Mouse (Mus musculus) liver, embryonic 11.5 days (tissue): ENCODE results near the gene Popdc2. TPM values are rescaled to one million over a fixed set of nuclear protein-coding genes. Genes with fewer than 3 reads are reported as not detected.

Experiments used
- ATAC-seq: fragments of 200-750 bp; cut with Nextera tagmentation; replicated peaks from 2 replicates; pipeline ENCODE4 v1.8.0; 2017; ENCODE audit warnings: moderate number of reproducible peaks, mild to moderate bottlenecking, moderate TSS enrichment, moderate library complexity; ENCODE audit not compliant: low FRiP score
- DNase-seq: peaks from one replicate; pipeline ENCODE4 v3.0.0-alpha.2; 2017; ENCODE audit warnings: low spot score
- H3K27ac ChIP-seq: fragments of 300-500 bp; sonication (generic); 2 replicates; pipeline ENCODE4 v1.5.1; 2014; ENCODE audit warnings: mild to moderate bottlenecking, low read depth, low read length, control low read depth
- H3K27me3 ChIP-seq: fragments of 300-500 bp; sonication (generic); replicated peaks from 2 replicates; pipeline ENCODE4 v1.6.1; 2014; ENCODE audit warnings: low read length, mixed read lengths; ENCODE audit not compliant: control insufficient read depth, insufficient read depth
- H3K36me3 ChIP-seq: fragments of 300-500 bp; sonication (generic); 2 replicates; pipeline ENCODE4 v1.6.1; 2014; ENCODE audit warnings: mild to moderate bottlenecking, low read length, moderate library complexity, mixed read lengths; ENCODE audit not compliant: control insufficient read depth, insufficient read depth
- H3K4me1 ChIP-seq: fragments of 300-500 bp; sonication (generic); replicated peaks from 2 replicates; pipeline ENCODE4 v1.6.1; 2014; ENCODE audit warnings: low read length, mixed read lengths; ENCODE audit not compliant: control insufficient read depth, insufficient read depth
- H3K4me2 ChIP-seq: fragments of 300-500 bp; sonication (generic); 2 replicates; pipeline ENCODE4 v1.6.1; 2014; ENCODE audit warnings: mild to moderate bottlenecking, control low read depth, moderate library complexity
- H3K4me3 ChIP-seq: fragments of 300-500 bp; sonication (generic); 2 replicates; pipeline ENCODE4 v1.5.1; 2014; ENCODE audit warnings: low read depth, low read length, control low read depth
- H3K9ac ChIP-seq: fragments of 300-500 bp; sonication (generic); 2 replicates; pipeline ENCODE4 v1.6.1; 2014; ENCODE audit warnings: low read depth, low read length, control low read depth
- H3K9me3 ChIP-seq: fragments of 300-500 bp; sonication (generic); 2 replicates; pipeline ENCODE4 v1.6.1; 2016; ENCODE audit warnings: low read length, inconsistent platforms, mixed read lengths; ENCODE audit not compliant: control insufficient read depth
- WGBS: fragments of 180-500 bp; shearing (Covaris S2); extraction: QIAGEN DNeasy Blood & Tissue Kit; methylation state at CpG from one replicate; pipeline ENCODE4 v1.1.7; 2014; 5-methylcytosine and 5-hydroxymethylcytosine counted together
- polyA plus RNA-seq: library from polyadenylated mRNA; unstranded; fragments of >200 nt; fragmentation: Nextera tagmentation; extraction: Ambion mirVana; gene quantifications from 2 replicates; pipeline ENCODE4 v1.2.1, GENCODE M21; 2014

The Popdc2 gene
- polyA plus RNA-seq, 1 experiment from 2014 or later, result 15.8 TPM

DNA sequence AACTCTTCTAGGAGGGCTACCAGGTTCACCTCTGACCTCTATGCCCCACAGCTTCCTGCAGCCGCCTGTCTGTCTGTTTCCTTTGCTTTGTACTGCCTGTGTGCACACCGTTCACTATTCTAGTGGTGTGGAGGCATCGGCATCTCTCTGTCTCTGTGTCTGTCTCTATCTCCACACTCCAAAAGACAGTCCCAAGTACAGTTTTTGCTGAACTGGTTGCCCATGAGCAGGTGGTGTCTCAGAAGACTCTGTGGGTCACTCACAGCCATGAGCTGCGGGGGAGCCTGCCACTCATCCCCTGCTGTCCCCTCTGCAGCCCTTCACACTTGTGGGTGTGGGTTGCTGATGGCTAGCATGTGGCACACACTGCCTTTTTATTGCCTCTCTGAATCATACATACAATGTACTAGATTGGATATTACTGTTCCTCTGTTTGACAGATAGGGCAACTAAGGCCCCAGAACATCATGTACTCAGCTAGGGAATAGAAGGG, 8.0 kb downstream of the Popdc2 start:
- 71% methylated on average over 4 of the region's 4 CpGs for WGBS
- H3K9me3 ChIP-seq, result no peaks in the 10 kb centered on the region
- 0 out of 2 replicates have a peak overlapping the region, but pooled peaks have one; percentile 48 for H3K9ac ChIP-seq
- H3K27ac ChIP-seq, result peak overlapping the region; percentile 83; the same call in 1 of the 2 replicates
- DNase-seq (no peak), ATAC-seq (no peak)
- H3K36me3 ChIP-seq, result no peaks in the 10 kb centered on the region
- no peak overlapping the region for H3K4me2 ChIP-seq
- no peak overlapping the region for H3K4me3 ChIP-seq
- H3K27me3 ChIP-seq, result no peaks in the 10 kb centered on the region
- H3K4me1 ChIP-seq, result peaks cover 50% of the 10 kb centered on the region

DNA sequence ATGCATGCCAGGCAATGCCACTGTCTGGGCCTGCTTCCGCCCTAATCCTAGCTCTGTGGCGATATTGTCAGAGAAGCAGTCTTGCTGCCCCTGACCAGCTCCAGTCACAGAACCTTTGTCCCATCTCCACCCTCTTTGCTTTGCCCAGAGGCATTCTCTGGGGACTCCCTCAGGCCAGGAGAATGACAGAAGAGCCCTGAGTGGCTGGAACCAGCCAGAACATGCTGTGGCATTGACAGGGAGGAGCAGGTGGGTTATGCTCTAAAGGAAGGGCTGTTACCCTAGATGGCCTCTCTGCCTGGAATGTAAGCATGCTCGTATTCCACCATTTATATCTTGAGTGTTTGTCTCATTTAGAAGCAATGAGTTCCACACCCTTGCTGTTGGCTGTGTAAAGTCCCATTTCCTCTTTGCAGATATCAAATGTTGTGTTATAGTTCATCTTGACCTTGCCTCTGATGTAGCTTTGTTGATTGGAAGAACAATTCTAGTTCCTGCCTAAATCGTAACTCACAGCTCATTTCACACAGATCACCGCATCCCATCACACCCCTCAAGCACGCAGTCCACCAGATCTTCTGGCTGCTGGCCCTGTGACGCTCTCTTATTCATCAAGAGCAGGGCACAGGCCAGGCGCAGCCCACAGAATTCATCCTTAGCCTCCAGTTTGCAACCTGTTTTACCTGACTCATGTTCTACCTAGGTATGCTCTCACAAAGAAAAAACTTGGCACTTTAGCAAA, 8.8 kb downstream of the Popdc2 start:
- Histone ChIP-seq H3K27ac (peak overlapping the region; percentile 83), H3K4me1 (peaks cover 57% of the 10 kb centered on the region), H3K36me3 (no peaks in the 10 kb centered on the region), H3K27me3 (no peaks in the 10 kb centered on the region), H3K9me3 (no peaks in the 10 kb centered on the region), H3K4me3 (no peak overlapping the region), H3K9ac (peak overlapping the region; percentile 48), H3K4me2 (peak overlapping the region; percentile 30; the same call in 1 of the 2 replicates)
- no peak for DNase-seq
- ATAC-seq, result no peak
- WGBS, result 84% methylated on average over 8 of the region's 8 CpGs

DNA sequence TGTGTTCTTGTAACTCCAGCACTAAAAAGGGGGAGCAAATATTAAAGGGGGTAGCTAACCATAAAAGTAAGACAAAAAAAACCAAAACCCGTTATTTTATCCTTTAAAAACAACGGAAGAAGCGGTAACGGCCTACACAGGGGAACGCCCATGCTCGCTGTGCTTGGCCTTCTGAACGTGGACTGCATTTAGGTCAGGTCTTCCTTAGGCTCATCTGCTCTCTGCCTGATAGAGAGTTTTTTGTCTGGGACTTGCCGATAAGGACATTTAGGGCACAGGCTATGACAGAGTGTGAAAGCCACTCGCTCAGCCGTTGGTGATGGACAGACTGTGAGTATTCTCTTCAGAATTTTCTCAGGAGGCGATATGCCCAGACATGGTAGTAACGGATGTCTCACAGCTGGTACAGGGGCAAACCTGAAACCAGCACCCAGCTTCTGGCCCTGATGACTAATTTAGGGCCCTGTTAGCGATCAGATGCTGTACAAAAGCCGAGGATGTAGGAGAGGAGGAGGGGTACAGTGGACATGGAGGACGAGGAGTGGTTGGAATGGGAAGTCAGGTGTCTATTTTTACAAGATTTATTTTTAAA, 9.8 kb downstream of the Popdc2 start:
- 49% methylated on average over 15 of the region's 15 CpGs for WGBS
- Histone ChIP-seq H3K4me3 (peak overlapping the region; percentile 34), H3K9ac (peak overlapping the region; percentile 52), H3K36me3 (no peaks in the 10 kb centered on the region), H3K4me1 (peaks cover 66% of the 10 kb centered on the region), H3K9me3 (no peaks in the 10 kb centered on the region), H3K27me3 (no peaks in the 10 kb centered on the region), H3K27ac (peak overlapping the region; percentile 83), H3K4me2 (peak overlapping the region; percentile 58)
- DNase-seq (no peak), ATAC-seq (peak; percentile 96)

- DNase-seq (no peak), ATAC-seq (no peak)
- no peak overlapping the region; the same call in 1 of the 2 replicates for H3K9ac ChIP-seq
- H3K4me2 ChIP-seq, result peak overlapping the region; percentile 58
- peaks cover 70% of the 10 kb centered on the region for H3K4me1 ChIP-seq
- no peaks in the 10 kb centered on the region for H3K36me3 ChIP-seq
- H3K9me3 ChIP-seq, result no peaks in the 10 kb centered on the region
- peak overlapping the region; percentile 34; the same call in 1 of the 2 replicates for H3K4me3 ChIP-seq
- H3K27me3 ChIP-seq, result no peaks in the 10 kb centered on the region
- whole genome bisulfite sequencing, result 83% methylated on average over 4 of the region's 4 CpGs
- peak overlapping the region; percentile 83; the same call in 1 of the 2 replicates for H3K27ac ChIP-seq
Observed at GRCm38 (mm10) chr16:38372876-38373275, 10.9 kb downstream of the Popdc2 start.

DNA sequence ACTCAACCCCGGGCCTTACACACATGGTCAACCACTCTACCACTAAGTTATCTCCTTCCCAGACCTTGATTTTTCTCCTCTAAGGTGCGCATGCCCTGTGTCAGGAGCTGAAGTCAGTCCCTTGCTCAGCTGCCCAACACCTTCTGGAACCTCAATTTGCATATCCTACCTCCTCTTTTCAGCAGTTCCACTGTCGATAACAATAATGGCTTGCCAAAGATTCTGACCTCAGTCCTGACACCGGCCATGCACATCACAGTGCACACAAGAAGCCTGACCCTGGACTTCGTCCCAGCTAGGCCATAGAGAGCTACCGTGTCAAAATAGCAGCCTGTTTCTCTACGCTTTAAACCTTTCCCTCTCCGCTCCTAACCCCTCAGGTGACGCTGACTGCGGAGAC, 11.4 kb downstream of the Popdc2 start:
- ATAC-seq (no peak), DNase-seq (no peak)
- no peaks in the 10 kb centered on the region for H3K27me3 ChIP-seq
- H3K4me3 ChIP-seq, result no peak overlapping the region
- H3K4me1 ChIP-seq, result peaks cover 68% of the 10 kb centered on the region
- no peaks in the 10 kb centered on the region for H3K9me3 ChIP-seq
- peak overlapping the region; percentile 58 for H3K4me2 ChIP-seq
- WGBS, result 66% methylated on average over 10 of the region's 10 CpGs
- H3K36me3 ChIP-seq, result no peaks in the 10 kb centered on the region
- H3K9ac ChIP-seq, result no peak overlapping the region
- H3K27ac ChIP-seq, result 0 out of 2 replicates have a peak overlapping the region, but pooled peaks have one; percentile 6

DNA sequence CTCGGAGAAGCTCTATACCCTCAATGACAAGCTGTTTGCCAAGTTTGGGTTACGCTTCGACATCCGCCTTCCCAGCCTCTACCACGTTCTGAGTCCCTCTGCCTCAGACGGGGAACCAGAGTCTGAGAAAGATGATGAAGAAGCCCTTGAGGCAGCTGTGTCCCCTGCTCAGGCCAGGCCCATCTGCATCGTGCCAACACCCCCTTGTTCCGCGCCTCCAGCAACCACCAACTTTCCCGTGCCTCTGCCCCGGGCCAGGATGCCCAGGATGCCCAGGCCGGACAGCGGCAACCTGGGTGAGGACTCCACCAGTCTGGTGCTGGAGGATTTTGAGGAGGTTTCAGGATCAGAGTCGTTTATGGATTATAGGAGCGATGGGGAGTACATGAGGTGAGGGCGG, 11.9 kb downstream of the Popdc2 start:
- DNase-seq (no peak), ATAC-seq (no peak)
- H3K36me3 ChIP-seq, result no peaks in the 10 kb centered on the region
- peak overlapping the region; percentile 13; the same call in 1 of the 2 replicates for H3K4me3 ChIP-seq
- no peaks in the 10 kb centered on the region for H3K9me3 ChIP-seq
- no peaks in the 10 kb centered on the region for H3K27me3 ChIP-seq
- H3K9ac ChIP-seq, result no peak overlapping the region
- peak overlapping the region; percentile 58 for H3K4me2 ChIP-seq
- no peak overlapping the region for H3K27ac ChIP-seq
- WGBS, result 83% methylated on average over 16 of the region's 16 CpGs
- H3K4me1 ChIP-seq, result peaks cover 69% of the 10 kb centered on the region

DNA sequence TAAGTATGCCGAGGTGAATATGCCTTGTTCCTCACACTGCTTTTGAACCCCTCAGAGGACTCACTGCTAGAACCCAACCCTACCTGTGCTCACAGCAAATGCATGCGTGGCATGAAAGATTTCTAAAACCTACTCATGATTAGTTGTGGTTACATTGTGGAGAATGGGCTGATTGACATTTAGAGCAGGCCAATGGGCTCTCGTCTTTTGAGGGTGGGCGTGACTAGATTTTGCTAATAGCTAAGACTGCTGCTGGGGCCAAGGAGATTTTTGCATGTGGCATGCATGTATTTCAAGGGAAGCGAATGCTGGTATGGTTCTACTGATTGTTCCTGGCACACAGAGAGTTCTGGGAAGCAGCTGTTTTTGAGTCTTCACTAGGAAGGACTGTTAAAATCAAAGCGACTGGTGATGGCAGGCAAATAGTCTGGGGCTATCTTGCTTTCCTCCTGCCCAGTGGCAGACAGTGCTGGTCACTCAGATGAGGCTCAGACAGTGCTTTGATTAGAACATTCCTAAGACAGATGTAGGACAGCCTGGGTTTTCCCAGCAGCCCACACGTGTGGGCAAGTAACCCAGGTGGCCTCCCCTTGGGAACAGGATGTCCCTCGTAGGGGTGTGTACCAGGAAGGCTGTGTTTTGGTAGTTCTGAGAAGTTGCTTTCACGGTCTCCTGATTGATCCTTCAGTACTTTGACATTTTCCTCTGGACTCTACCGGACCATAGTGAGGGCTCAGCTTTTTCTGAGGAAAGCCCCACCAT, 12.6 kb downstream of the Popdc2 start:
- peak overlapping the region; percentile 58 for H3K4me2 ChIP-seq
- H3K4me3 ChIP-seq, result peak overlapping the region; percentile 36
- WGBS, result 62% methylated on average over 10 of the region's 10 CpGs
- ATAC-seq (no peak), DNase-seq (no peak)
- H3K9me3 ChIP-seq, result no peaks in the 10 kb centered on the region
- peaks cover 66% of the 10 kb centered on the region for H3K4me1 ChIP-seq
- H3K9ac ChIP-seq, result peak overlapping the region; percentile 32
- peak overlapping the region; percentile 45; the same call in 1 of the 2 replicates for H3K27ac ChIP-seq
- no peaks in the 10 kb centered on the region for H3K27me3 ChIP-seq
- H3K36me3 ChIP-seq, result no peaks in the 10 kb centered on the region

- ATAC-seq, result no peak; the same call in 1 of the 2 replicates
- WGBS, result 41% methylated on average over 7 of the region's 7 CpGs
- peaks cover 61% of the 10 kb centered on the region for H3K4me1 ChIP-seq
- H3K27ac ChIP-seq, result peak overlapping the region; percentile 47; the same call in 1 of the 2 replicates
- no peaks in the 10 kb centered on the region for H3K9me3 ChIP-seq
- no peaks in the 10 kb centered on the region for H3K27me3 ChIP-seq
- peak overlapping the region; percentile 58 for H3K4me2 ChIP-seq
- H3K4me3 ChIP-seq, result peak overlapping the region; percentile 36
- no peaks in the 10 kb centered on the region for H3K36me3 ChIP-seq
- DNase-seq, result no peak
- peak overlapping the region; percentile 39 for H3K9ac ChIP-seq
Observed at GRCm38 (mm10) chr16:38375182-38375581, 13.2 kb downstream of the Popdc2 start.
